Mouse (Mus musculus) liver, adult 2 months (tissue): ENCODE data around the gene Ubfd1. TPM values are rescaled to one million over a fixed set of nuclear protein-coding genes. Genes with fewer than 3 reads are reported as not detected.

ENCODE experiments used
- DNase-seq: peaks from one replicate; pipeline ENCODE4 v3.0.0-alpha.2; 2011; ENCODE audit warnings: low read depth, low spot score; ENCODE audit errors: extremely low read depth
- H3K27ac ChIP-seq: fragments of 200-500 bp; replicated peaks from 2 replicates; pipeline ENCODE4 v1.5.1; 2012; ENCODE audit warnings: low read depth, mild to moderate bottlenecking, control low read depth, inconsistent platforms, low read length; ENCODE audit not compliant: insufficient read depth
- H3K27me3 ChIP-seq: fragments of 200-500 bp; 2 replicates; pipeline ENCODE4 v1.6.1; 2012; ENCODE audit warnings: mild to moderate bottlenecking, moderate library complexity, low read length, inconsistent platforms; ENCODE audit not compliant: control insufficient read depth, insufficient read depth
- H3K36me3 ChIP-seq: fragments of 200-500 bp; 2 replicates; pipeline ENCODE4 v1.6.1; 2012; ENCODE audit warnings: low read length, inconsistent platforms; ENCODE audit not compliant: control insufficient read depth, insufficient read depth
- H3K4me1 ChIP-seq: fragments of 200-500 bp; 2 replicates; pipeline ENCODE4 v1.6.1; 2011; ENCODE audit warnings: low read length; ENCODE audit not compliant: control insufficient read depth, insufficient read depth
- H3K4me3 ChIP-seq: fragments of 200-500 bp; 2 replicates; pipeline ENCODE4 v1.5.1; 2011; ENCODE audit warnings: low read depth, mild to moderate bottlenecking, control low read depth, low read length, moderate library complexity; ENCODE audit not compliant: insufficient read depth
- H3K79me2 ChIP-seq: fragments of 200-500 bp; 2 replicates; pipeline ENCODE4 v1.6.1; 2012; ENCODE audit warnings: inconsistent platforms, mild to moderate bottlenecking, low read length, moderate library complexity; ENCODE audit not compliant: control insufficient read depth, insufficient read depth
- H3K9ac ChIP-seq: fragments of 200-500 bp; 2 replicates; pipeline ENCODE4 v1.6.1; 2012; ENCODE audit warnings: low read depth, mild to moderate bottlenecking, control low read depth, inconsistent platforms, low read length
- CTCF ChIP-seq: fragments of 200-500 bp; IDR thresholded peaks from 2 replicates; pipeline ENCODE4 v1.5.1; 2011; ENCODE audit warnings: low read depth, low read length, control low read depth
- POLR2A ChIP-seq: fragments of 200-500 bp; IDR thresholded peaks from 2 replicates; pipeline ENCODE4 v1.6.1; 2011; ENCODE audit warnings: low read length, control low read depth; ENCODE audit not compliant: insufficient read depth; ENCODE audit errors: extremely low read depth
- WGBS: fragments of 180-500 bp; shearing (Covaris S2); methylation state at CpG from one replicate; pipeline ENCODE4 v1.1.7; 2018; 5-methylcytosine and 5-hydroxymethylcytosine counted together
- polyA plus RNA-seq: library from polyadenylated mRNA; depleted of rRNA; stranded (reverse); fragments of >200 nt; gene quantifications from 2 replicates; pipeline ENCODE4 v1.2.3, GENCODE M21; 2012; rRNA removed
- total RNA-seq: library from RNA; depleted of rRNA; stranded (reverse); fragments of >200 nt; gene quantifications from 2 replicates; pipeline ENCODE4 v1.2.3, GENCODE M21; 2014; rRNA removed

The Ubfd1 gene
- total RNA-seq: 15.2 and 21.0 TPM in 2 replicates
- 14.4 and 15.8 TPM in 2 replicates for polyA plus RNA-seq

DNA sequence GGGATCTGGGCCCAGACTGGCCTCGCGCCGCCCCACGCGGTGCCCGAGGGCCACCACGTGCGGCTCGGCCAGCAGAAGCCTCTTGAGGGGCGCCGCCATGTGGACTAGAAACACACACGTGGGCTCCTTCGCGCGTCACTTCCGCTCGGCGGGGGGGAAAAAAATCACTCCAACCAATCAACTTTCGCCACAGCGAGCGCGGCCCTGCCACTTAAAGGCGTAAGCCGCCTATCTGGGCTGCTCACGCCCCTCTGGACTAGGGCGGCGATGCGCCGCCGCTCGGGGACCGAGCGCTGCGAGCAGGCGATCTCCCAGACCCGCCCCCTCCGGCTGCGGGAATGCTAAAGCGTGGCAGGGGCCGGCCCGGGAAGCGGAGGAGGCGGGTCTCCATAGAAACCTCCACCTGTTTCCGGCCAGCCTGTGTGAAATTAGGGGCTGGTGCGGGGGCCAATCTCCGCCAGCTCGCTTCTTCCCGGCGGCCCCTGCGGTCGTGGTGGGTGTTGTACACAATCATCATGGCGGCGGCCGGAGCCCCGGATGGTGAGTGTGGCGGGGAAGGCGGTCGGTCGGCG is at the start of gene Ubfd1, which contains the start of gene Ears2:
Gene Ubfd1 (plus strand): TSS at position 231 of the 572 bp plus-strand sequence.
Gene Ears2 (minus strand): TSS at position 319 of the 572 bp plus-strand sequence.
- peak within 1 kb of the TSS; percentile 80 for H3K4me3 ChIP-seq
- peaks cover 12% of the 10 kb centered on the region for H3K4me1 ChIP-seq
- peaks cover 17% of the 10 kb centered on the region for H3K36me3 ChIP-seq
- DNase-seq: peak; percentile 92
- H3K27ac ChIP-seq: peak within 1 kb of the TSS; percentile 84
- H3K27me3 ChIP-seq: no peaks in the 10 kb centered on the region
- H3K79me2 ChIP-seq: peaks cover 16% of the 10 kb centered on the region; the same call in 1 of the 2 replicates
- TF ChIP-seq POLR2A: peak; percentile 23; the same call in 1 of the 2 replicates
- TF ChIP-seq CTCF: no peak
- WGBS: 0% methylated on average over 60 of the region's 60 CpGs
- H3K9ac ChIP-seq: peak within 1 kb of the TSS; percentile 96

DNA sequence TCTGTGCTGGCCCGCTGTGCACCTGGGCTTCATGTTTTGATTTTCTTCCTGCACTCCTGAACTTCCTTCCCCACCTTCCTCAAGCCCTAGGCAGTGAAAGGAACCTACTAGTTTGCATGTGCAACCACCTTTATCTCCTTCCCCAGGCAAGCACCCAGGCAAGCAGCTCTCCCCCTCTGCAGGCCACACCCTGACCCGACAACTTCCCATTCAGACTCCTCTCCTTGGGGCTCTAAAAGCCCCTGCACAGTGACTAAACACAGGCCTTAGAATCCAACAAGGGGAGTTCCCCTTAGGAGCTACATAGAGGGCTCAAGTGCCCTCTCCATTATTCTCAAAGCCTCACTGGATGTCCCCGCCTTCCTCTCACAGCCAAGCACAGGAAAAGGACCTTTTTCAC is 48.7 kb upstream of the Ubfd1 start:
- 85% methylated on average over 3 of the region's 3 CpGs for WGBS
- no peak for TF ChIP-seq POLR2A
- no peak for TF ChIP-seq CTCF
- no peak overlapping the region for H3K27ac ChIP-seq
- no peak overlapping the region for H3K4me3 ChIP-seq
- no peaks in the 10 kb centered on the region for H3K27me3 ChIP-seq
- no peak overlapping the region for H3K9ac ChIP-seq
- no peaks in the 10 kb centered on the region for H3K36me3 ChIP-seq
- no peak for DNase-seq
- H3K79me2 ChIP-seq: peaks cover 18% of the 10 kb centered on the region; the same call in 1 of the 2 replicates
- peaks cover 13% of the 10 kb centered on the region for H3K4me1 ChIP-seq

DNA sequence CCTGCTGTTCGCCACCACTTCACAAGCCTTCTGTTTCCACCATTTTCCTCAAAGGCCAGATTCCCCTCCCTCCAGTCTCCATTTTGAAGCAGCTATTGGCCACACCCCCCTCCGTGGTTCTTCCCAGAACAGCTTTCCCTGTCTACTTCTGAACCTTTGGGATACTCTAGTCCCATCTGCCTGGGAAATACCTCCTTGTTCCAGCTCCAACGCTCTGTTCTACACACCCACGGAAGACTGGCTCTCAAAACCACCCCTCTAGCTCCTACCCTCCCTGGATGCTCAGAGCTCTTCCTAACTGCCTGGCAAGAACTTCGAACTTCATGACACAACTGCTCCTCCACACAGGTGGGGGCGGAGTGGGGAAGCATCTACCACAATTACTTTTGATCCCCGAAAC is 48.0 kb upstream of the Ubfd1 start:
- DNase-seq: no peak
- no peak overlapping the region for H3K9ac ChIP-seq
- H3K27me3 ChIP-seq: no peaks in the 10 kb centered on the region
- TF ChIP-seq CTCF: no peak
- TF ChIP-seq POLR2A: no peak
- H3K36me3 ChIP-seq: no peaks in the 10 kb centered on the region
- no peak overlapping the region for H3K27ac ChIP-seq
- 91% methylated on average over 7 of the region's 7 CpGs for WGBS
- H3K4me1 ChIP-seq: peaks cover 13% of the 10 kb centered on the region
- H3K4me3 ChIP-seq: no peak overlapping the region
- H3K79me2 ChIP-seq: peaks cover 15% of the 10 kb centered on the region; the same call in 1 of the 2 replicates

DNA sequence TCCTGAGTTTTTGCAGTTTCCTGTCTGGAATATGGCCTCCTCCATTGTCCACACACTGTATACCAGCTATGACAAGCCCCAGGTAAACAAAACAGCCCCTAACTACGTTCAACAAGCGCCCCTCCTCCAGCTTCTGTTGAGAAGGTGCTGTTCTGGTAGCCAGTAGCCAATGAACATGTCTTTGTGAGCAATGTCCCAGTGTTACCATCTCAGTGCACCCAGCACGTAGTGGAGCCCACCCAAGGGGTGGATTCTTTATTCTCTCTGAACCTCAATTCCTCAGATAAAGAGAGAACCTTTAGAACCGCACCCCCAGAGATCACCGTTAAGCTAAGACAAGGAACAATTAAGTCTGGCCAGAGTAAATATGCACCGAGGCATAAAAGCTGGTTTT is 46.7 kb upstream of the Ubfd1 start:
- Histone ChIP-seq H3K4me1 (peaks cover 8% of the 10 kb centered on the region; the same call in 1 of the 2 replicates), H3K9ac (peak overlapping the region; percentile 93), H3K79me2 (peaks cover 15% of the 10 kb centered on the region; the same call in 1 of the 2 replicates), H3K4me3 (peak overlapping the region; percentile 68), H3K27me3 (no peaks in the 10 kb centered on the region), H3K36me3 (no peaks in the 10 kb centered on the region), H3K27ac (no peak overlapping the region)
- TF ChIP-seq POLR2A (no peak), CTCF (no peak)
- WGBS: 12% methylated on average over 6 of the region's 6 CpGs
- DNase-seq: no peak

DNA sequence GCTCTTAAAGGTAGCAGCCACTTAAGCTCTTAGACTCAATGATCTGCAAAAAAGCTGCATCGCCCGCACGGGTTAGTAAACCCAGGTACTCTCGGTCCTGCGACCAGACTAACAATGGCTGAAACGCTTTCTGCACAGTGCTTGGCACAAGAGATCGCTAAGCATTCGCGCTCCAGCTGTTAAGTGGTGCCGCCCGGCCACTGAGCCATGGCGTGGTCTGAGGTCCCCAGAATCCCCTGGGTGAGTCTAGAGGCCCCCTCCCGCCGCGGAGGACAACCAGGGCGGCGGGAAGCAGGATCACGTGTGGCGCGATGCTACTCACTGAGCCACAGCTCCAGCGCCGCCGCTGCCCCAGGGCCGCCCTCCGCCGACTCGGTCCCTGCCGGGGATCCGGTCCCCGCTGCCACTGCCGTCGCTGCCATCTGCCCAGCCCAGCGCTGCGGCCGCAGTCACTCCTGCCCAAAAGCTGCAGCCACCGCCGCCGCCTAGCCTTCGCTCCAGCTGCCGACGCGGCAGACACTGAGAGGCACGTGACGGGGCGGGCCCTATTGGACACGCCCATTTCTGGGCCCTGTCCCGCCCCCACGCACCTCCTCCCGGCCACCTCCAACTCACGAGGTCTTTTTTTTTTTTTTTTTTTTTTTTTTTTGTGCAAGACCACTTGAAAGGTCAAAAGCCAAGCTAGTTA is 46.2 kb upstream of the Ubfd1 start, which contains the start of gene Gga2:
Gene Gga2 (minus strand): TSS at position 556 of the 688 bp plus-strand sequence.
- Histone ChIP-seq H3K27me3 (no peaks in the 10 kb centered on the region), H3K27ac (peak within 1 kb of the TSS; percentile 0; the same call in 1 of the 2 replicates), H3K36me3 (no peaks in the 10 kb centered on the region), H3K4me1 (peaks cover 6% of the 10 kb centered on the region; the same call in 1 of the 2 replicates), H3K9ac (peak within 1 kb of the TSS; percentile 93), H3K79me2 (peaks cover 15% of the 10 kb centered on the region; the same call in 1 of the 2 replicates), H3K4me3 (peak within 1 kb of the TSS; percentile 68)
- under 1% methylated on average over 45 of the region's 50 CpGs for WGBS
- DNase-seq: peak; percentile 64
- TF ChIP-seq POLR2A (peak; percentile 84), CTCF (no peak)
